In genomic region chr2:93753147-93753758, GRCm38 (mm10) we compare ENCODE assay signal across 12 mouse cellular contexts.
"Had no signal": no experiment of that assay in that cellular context is flagged by ENCODE, and none has a peak within 500 bp of the region (broad histone marks: within the 10 kb centered on the region; RNA-seq: fewer than 3 reads in every experiment).

No protein-coding gene starts in this region.

- DNase-seq: lung, adult 2 months; lung, postnatal 36 days; retina, postnatal 1 day; right cerebral cortex, postnatal 14 days; thymus, postnatal 36 days had no signal

- H3K27ac ChIP-seq: limb, embryonic 10.5 days; liver, embryonic 15.5 days; midbrain, embryonic 10.5 days; neural tube, embryonic 13.5 days had no signal

- H3K4me1 ChIP-seq: liver, embryonic 15.5 days had no signal

- H3K36me3 ChIP-seq: limb, embryonic 10.5 days; liver, embryonic 15.5 days; midbrain, embryonic 10.5 days; neural tube, embryonic 13.5 days had no signal

- H3K4me3 ChIP-seq: limb, embryonic 10.5 days; liver, embryonic 15.5 days; midbrain, embryonic 10.5 days; neural tube, embryonic 13.5 days had no signal

- H3K4me2 ChIP-seq: liver, embryonic 11.5 days; liver, embryonic 15.5 days; neural tube, embryonic 13.5 days had no signal

- H3K9me3 ChIP-seq: limb, embryonic 10.5 days; liver, embryonic 15.5 days; midbrain, embryonic 10.5 days; neural tube, embryonic 13.5 days had no signal

- ATAC-seq: lung, postnatal 0 days; midbrain, embryonic 16.5 days had no signal

- H3K9ac ChIP-seq: liver, embryonic 15.5 days; neural tube, embryonic 13.5 days had no signal

- H3K27me3 ChIP-seq: liver, embryonic 15.5 days; neural tube, embryonic 13.5 days had no signal
